Mouse (Mus musculus) lung, embryonic 14.5 days (tissue): ENCODE measurements at regions not wholly inside any gene's neighbourhood (a gene's known extent, or its start where the extent isn't known, plus 50 kb on each side); places are given as distances from the start of the nearest gene placed in this dataset.
A peak's percentile ranks its signal among the peaks of the same experiment; 100 is the strongest.

Source experiments
- ATAC-seq: fragments of 200-750 bp; cut with Nextera tagmentation; 2 replicates; pipeline ENCODE4 v1.8.0; 2017; ENCODE audit warnings: mild to moderate bottlenecking, moderate TSS enrichment, moderate library complexity; ENCODE audit not compliant: insufficient read depth
- DNase-seq: peaks from one replicate; pipeline ENCODE4 v3.0.0-alpha.2; 2015
- H3K27ac ChIP-seq: fragments of 300-500 bp; sonication (generic); 2 replicates; pipeline ENCODE4 v1.5.1; 2014; ENCODE audit warnings: low read depth, mild to moderate bottlenecking, moderate library complexity
- H3K27me3 ChIP-seq: fragments of 300-500 bp; sonication (generic); 2 replicates; pipeline ENCODE4 v1.6.1; 2014; ENCODE audit warnings: low read length, control low read depth; ENCODE audit not compliant: insufficient read depth
- H3K36me3 ChIP-seq: fragments of 300-500 bp; sonication (generic); 2 replicates; pipeline ENCODE4 v1.6.1; 2014; ENCODE audit warnings: control low read depth; ENCODE audit not compliant: insufficient read depth
- H3K4me1 ChIP-seq: fragments of 300-500 bp; sonication (generic); 2 replicates; pipeline ENCODE4 v1.6.1; 2014; ENCODE audit warnings: antibody characterized with exemption, control low read depth; ENCODE audit not compliant: insufficient read depth
- H3K4me2 ChIP-seq: fragments of 300-500 bp; sonication (generic); 2 replicates; pipeline ENCODE4 v1.6.1; 2014; ENCODE audit warnings: mild to moderate bottlenecking
- H3K4me3 ChIP-seq: fragments of 300-500 bp; sonication (generic); 2 replicates; pipeline ENCODE4 v1.5.1; 2014; ENCODE audit warnings: low read depth, low read length
- H3K9ac ChIP-seq: fragments of 300-500 bp; sonication (generic); 2 replicates; pipeline ENCODE4 v1.6.1; 2014
- H3K9me3 ChIP-seq: fragments of 300-500 bp; sonication (generic); 2 replicates; pipeline ENCODE4 v1.6.1; 2016; ENCODE audit warnings: low read depth, low read length, control low read depth
- CTCF ChIP-seq: IDR thresholded peaks from 2 replicates; pipeline ENCODE4 v1.5.1; 2016; ENCODE audit warnings: antibody characterized with exemption, low read depth
- WGBS: fragments of 180-500 bp; shearing (Covaris S2); extraction: QIAGEN DNeasy Blood & Tissue Kit; methylation state at CpG from one replicate; pipeline ENCODE4 v1.1.7; 2014; 5-methylcytosine and 5-hydroxymethylcytosine counted together

DNA sequence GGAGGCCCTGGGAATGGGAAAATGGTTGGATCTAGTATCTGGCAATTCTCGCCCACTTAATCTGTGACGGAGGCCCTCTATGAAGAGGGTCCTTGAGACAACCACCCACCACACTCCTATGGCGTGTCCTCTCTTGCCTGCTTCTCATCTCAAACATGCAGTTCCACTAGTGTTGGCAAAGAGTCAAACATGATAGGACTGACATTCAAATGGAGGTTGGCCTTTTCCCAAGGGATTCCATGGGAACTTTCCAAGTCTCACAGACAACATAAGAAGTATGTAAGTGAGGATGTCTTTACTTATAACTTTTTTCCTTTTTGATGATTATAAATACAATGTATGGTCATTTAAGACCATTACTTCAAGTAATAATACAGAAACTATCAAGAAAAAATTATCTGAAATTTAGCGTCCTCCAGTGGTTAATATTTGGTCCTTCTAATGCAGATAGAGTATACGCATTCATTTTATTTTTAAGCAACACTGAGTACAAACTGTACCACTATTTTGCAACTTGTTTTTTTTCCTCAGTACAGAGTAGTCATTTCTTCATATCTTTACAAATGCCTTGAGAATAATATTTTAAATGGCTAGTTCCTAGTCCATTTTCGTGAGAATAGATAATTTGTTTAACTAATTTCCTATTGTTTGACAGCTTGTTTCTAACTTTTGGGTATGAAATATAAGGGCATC, 280.2 kb downstream of the Foxo1 start:
- 66% methylated on average over 6 of the region's 6 CpGs for WGBS
- no peak overlapping the region for H3K9ac ChIP-seq
- no peak overlapping the region for H3K27ac ChIP-seq
- DNase-seq (peak; percentile 78), ATAC-seq (no peak)
- H3K4me3 ChIP-seq = no peak overlapping the region
- no peaks in the 10 kb centered on the region for H3K4me1 ChIP-seq
- TF ChIP-seq CTCF = no peak
- H3K36me3 ChIP-seq = no peaks in the 10 kb centered on the region
- no peaks in the 10 kb centered on the region for H3K9me3 ChIP-seq
- no peak overlapping the region for H3K4me2 ChIP-seq
- no peaks in the 10 kb centered on the region for H3K27me3 ChIP-seq

DNA sequence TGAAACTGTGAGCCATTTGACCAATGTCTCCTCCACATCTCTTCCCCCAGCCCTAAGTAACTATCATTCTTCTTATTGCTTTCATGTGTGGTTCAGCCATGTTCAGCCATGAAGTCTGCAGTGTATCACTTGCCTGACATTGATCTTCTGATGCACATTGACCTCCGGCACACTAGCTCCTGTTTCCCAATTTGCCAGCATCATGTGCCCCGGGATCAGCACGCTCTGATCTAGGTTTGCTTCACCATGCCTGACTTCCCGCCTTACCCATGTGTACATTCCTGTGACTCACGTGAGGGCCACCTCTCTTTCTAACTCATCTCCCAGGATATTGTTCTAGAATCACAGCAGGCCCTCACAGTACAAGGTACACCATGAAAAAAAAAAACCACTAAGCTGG, 277.9 kb downstream of the Foxo1 start:
- 88% methylated on average over 5 of the region's 5 CpGs for WGBS

GRCm38 (mm10) chr3:52543006-52543405, 274.9 kb downstream of the Foxo1 start:
- no peak overlapping the region for H3K9ac ChIP-seq
- no peak for TF ChIP-seq CTCF
- no peak overlapping the region for H3K4me2 ChIP-seq
- ATAC-seq = no peak
- H3K27me3 ChIP-seq = no peaks in the 10 kb centered on the region
- DNase-seq = no peak
- no peaks in the 10 kb centered on the region for H3K9me3 ChIP-seq
- H3K4me3 ChIP-seq = no peak overlapping the region
- H3K36me3 ChIP-seq = no peaks in the 10 kb centered on the region
- WGBS = 57% methylated on average over 6 of the region's 6 CpGs
- H3K4me1 ChIP-seq = peaks cover 5% of the 10 kb centered on the region; the same call in 1 of the 2 replicates
- no peak overlapping the region for H3K27ac ChIP-seq

More for the DNA sequence above, 277.9 kb downstream of the Foxo1 start:
- DNase-seq (no peak), ATAC-seq (no peak)
- Histone ChIP-seq H3K27ac (no peak overlapping the region), H3K36me3 (no peaks in the 10 kb centered on the region), H3K4me3 (no peak overlapping the region), H3K9ac (no peak overlapping the region), H3K9me3 (no peaks in the 10 kb centered on the region), H3K27me3 (no peaks in the 10 kb centered on the region), H3K4me2 (no peak overlapping the region), H3K4me1 (0 out of 2 replicates have a peak, but pooled peaks cover 2% of the 10 kb centered on the region)
- no peak for TF ChIP-seq CTCF

GRCm38 (mm10) chr3:52540862-52541380, 272.8 kb downstream of the Foxo1 start:
- no peak for TF ChIP-seq CTCF
- Histone ChIP-seq H3K4me2 (no peak overlapping the region), H3K27ac (no peak overlapping the region), H3K36me3 (no peaks in the 10 kb centered on the region), H3K27me3 (no peaks in the 10 kb centered on the region), H3K4me3 (no peak overlapping the region), H3K4me1 (peaks cover 5% of the 10 kb centered on the region; the same call in 1 of the 2 replicates), H3K9me3 (no peaks in the 10 kb centered on the region), H3K9ac (no peak overlapping the region)
- ATAC-seq (no peak), DNase-seq (peak; percentile 34)
- 30% methylated on average over 9 of the region's 9 CpGs for WGBS

- no peak overlapping the region for H3K9ac ChIP-seq
- H3K27ac ChIP-seq = no peak overlapping the region
- no peaks in the 10 kb centered on the region for H3K27me3 ChIP-seq
- no peak overlapping the region for H3K4me2 ChIP-seq
- TF ChIP-seq CTCF = no peak
- no peaks in the 10 kb centered on the region for H3K9me3 ChIP-seq
- H3K4me1 ChIP-seq = peaks cover 5% of the 10 kb centered on the region; the same call in 1 of the 2 replicates
- peak; percentile 37 for DNase-seq
- WGBS = 46% methylated on average over 10 of the region's 10 CpGs
- no peak overlapping the region for H3K4me3 ChIP-seq
- no peaks in the 10 kb centered on the region for H3K36me3 ChIP-seq
- ATAC-seq = peak; percentile 56; the same call in 1 of the 2 replicates
These were observed 271.8 kb downstream of the Foxo1 start for GRCm38 (mm10) chr3:52539813-52540378.

GRCm38 (mm10) chr3:52538306-52538705, 270.2 kb downstream of the Foxo1 start:
- H3K9me3 ChIP-seq = no peaks in the 10 kb centered on the region
- ATAC-seq (no peak), DNase-seq (no peak)
- 89% methylated on average over 4 of the region's 4 CpGs for WGBS
- no peak overlapping the region for H3K27ac ChIP-seq
- peaks cover 5% of the 10 kb centered on the region; the same call in 1 of the 2 replicates for H3K4me1 ChIP-seq
- H3K4me2 ChIP-seq = no peak overlapping the region
- no peak overlapping the region for H3K4me3 ChIP-seq
- TF ChIP-seq CTCF = no peak
- no peaks in the 10 kb centered on the region for H3K27me3 ChIP-seq
- no peaks in the 10 kb centered on the region for H3K36me3 ChIP-seq
- no peak overlapping the region for H3K9ac ChIP-seq

DNA sequence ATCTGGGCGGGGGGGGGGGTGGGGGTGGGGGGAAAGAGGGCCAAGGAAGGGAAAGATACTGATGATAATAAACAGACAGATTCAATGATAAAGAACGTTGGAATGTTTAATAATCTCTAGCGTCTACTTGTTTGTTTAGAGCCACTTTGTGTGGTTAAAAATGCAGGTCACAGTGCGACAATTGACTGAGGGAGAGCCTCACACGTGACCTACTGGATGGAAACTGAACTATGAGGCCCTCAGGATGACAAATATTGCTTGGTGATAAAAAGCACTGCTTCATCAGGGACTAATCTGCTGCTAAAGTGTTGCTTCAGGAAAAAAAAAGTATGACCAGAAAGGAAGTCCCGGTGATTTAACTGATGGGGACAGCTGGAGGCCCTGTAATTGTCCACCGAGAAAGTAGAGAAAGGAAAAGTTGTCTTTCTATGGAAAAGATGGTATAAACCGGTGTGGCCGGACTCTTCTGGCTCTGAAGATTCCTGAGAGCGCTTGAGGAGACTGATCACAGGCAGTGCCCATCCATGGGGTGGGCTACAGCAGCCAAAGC, 269.3 kb downstream of the Foxo1 start:
- Histone ChIP-seq H3K27ac (no peak overlapping the region), H3K4me1 (peaks cover 5% of the 10 kb centered on the region; the same call in 1 of the 2 replicates), H3K36me3 (no peaks in the 10 kb centered on the region), H3K4me3 (no peak overlapping the region), H3K9me3 (no peaks in the 10 kb centered on the region), H3K27me3 (no peaks in the 10 kb centered on the region), H3K9ac (no peak overlapping the region), H3K4me2 (no peak overlapping the region)
- ATAC-seq (no peak), DNase-seq (no peak)
- WGBS = 59% methylated on average over 10 of the region's 10 CpGs
- TF ChIP-seq CTCF = no peak
